Mouse (Mus musculus) left cerebral cortex, postnatal 25 days (tissue): ENCODE results near the gene Fbxo17. TPM values are rescaled to one million over a fixed set of nuclear protein-coding genes. Genes with fewer than 3 reads are reported as not detected.
"Not testable (repeated sequence)": the region's sequence is repeated elsewhere in the genome, so short reads cannot be mapped to it uniquely, and the experiment has no call there.

Experiments
- DNase-seq, 2 experiments: peaks; one replicate each; pipeline ENCODE4 v3.0.0; 2022; ENCODE audit warnings: low spot score in 2 of 2, mixed read lengths in 1 of 2
- intact Hi-C: fragments of 180-260 bp; cut with DNase I; formaldehyde crosslinking; loops from one replicate; pipeline ENCODE4 v1.15.1; 2025
- total RNA-seq, 2 experiments: library from RNA; stranded (reverse); gene quantifications; 2 replicates each; pipeline ENCODE4 v1.2.3; 2021

Gene Fbxo17
- total RNA-seq = 1 to 10 TPM in 1 of 2 experiments, under 1 TPM in 1; 0.76 to 1.3 TPM

DNA sequence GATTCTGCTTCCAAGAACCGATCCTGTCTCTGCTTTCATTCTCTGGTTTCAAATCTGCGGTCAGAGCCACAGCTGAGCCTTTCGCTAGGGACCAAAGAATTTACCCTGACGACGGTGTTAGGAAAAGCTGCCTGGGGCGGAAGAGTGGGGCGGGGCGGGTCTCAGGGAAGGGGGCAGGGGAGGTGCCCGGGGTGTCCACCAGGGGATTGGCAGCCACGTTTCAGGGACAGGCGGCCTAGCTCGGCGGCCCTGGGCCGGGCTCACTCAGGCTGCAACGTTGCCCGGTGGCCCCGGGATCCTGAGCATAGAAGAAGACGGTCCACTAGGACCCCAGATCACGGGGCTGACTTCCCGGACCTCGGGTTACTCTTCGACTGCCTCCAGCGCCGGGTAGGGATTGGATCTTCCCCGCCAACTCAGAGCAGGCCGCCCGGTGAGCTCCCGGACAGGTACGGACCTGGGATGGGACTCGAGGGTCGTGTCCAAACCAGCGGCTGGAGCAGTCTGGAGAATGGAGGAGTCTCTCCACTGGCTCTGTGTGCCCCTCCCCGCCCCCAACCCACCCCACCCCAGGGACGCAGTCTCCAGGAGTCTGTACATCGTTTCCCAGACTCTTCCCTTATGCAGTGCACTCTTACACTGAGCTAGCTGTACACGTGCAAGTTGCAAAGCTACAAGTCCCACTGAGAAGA lies at the start of gene Fbxo17:
Gene Fbxo17, plus strand, starts transcription at position 215 of the 692 bp plus-strand sequence.
- DNase-seq = no peak
- intact Hi-C loops = no loop called here

DNA sequence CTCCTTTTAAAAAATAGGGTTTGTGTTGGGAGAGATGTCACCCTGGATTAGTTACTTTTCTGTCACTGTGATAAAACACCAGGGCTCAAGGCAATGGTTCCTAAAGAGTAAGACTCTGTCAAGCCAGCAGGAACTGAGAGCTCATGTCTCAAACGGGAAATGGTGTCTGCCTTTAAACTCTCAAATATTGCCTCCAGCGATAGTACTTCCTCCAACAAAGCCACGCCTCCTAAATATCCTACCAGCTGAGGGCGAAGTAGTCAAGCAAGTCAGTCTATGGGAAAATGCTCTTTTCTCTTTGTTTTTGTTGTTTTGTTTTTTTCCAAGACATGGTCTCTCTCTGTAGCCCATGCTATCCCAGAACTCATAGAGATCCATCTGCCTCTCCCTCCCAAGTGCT lies 45.4 kb upstream of the Fbxo17 start:
- no peak for DNase-seq
- intact Hi-C loops = loop anchor here (5.0 kb wide), 1 partner anchor 49 kb away; no protein-coding TSS in a partner anchor

DNA sequence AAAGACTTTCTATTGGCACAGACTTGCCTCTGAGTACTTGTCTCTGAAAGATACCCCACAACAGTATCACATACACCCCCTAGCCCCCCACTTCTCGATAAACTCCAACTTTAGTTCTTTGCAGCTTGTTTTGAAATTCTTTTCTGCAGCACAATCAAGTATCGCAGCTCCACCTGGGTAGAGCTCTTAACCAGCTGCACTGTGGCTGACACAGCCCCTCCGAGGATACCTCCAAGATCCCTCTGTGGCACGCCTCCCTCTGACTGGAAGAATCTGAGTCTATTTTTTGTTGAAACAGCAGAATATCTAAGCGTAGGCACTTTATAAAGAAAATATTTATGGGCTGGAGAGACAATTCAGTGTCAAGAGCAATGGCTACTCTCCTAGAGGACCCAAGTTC lies 44.3 kb upstream of the Fbxo17 start:
- intact Hi-C loops = loop anchor here (5.0 kb wide), 1 partner anchor 50 kb away; no protein-coding TSS in a partner anchor
- no peak for DNase-seq

DNA sequence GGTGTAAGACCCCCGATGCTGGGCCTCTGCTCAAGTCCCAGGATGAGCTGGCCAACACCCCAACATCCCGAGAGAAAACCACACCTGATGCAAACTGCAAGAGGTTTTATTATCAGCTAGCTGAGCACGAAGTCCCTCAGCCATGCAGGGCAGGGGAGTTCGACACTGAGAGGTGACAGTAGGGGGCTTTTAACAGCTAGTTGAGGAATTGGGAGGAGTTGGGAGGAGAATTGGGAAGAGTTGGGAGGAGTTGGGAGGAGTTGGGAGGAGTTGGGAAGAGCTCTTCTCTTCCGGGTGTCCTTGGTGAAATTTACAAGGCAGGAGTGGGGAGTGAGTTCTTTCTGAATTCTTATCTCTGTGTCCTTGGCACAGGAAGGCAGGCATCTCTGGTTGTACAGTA lies 43.8 kb upstream of the Fbxo17 start:
- DNase-seq = not testable (repeated sequence)
- intact Hi-C loops = loop anchor here (5.0 kb wide), 1 partner anchor 50 kb away; no protein-coding TSS in a partner anchor

DNA sequence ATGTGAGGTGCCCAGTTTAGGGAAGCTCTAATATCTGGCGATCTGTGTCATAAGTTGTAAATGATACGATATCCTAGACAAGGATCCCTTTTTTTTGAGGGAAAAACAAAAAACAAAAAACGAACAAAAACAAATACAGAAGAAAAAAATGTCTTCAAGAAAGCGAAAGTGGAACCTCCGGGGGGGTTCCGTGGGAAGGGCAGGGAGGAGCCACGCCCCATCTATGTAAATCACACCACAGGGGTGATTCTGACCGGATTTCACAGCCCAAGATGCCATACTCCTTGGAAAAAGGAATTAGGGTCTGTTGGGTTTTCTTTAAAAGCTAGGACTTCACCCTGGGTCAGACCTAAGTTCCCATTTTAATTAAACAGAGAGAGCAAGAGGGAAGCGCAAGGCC lies 41.6 kb upstream of the Fbxo17 start:
- intact Hi-C loops = loop anchor here (5.0 kb wide), 1 partner anchor 53 kb away; no protein-coding TSS in a partner anchor

DNA sequence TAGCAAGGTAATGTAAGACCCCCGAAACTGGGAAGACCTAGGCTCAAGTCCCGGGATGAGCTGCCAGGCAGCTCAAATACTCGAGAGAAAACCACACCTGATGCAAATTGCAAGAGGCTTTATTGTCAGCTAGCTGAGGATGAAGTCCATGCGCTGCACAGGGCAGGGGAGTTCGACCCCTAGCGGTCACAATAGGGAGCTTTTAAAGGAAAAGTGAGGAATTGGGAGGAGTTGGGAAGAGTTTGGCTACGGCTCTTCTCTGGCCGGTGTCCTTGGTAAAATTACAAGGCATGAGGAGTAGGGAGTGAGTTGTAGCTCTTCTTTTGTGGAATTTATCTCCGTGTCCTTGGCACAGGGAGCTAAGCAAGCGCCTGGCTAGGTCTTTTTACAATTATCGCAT lies 40.9 kb upstream of the Fbxo17 start:
- intact Hi-C loops = no loop called here
- no peak for DNase-seq

More for the DNA sequence above, 41.6 kb upstream of the Fbxo17 start:
- no peak for DNase-seq

DNA sequence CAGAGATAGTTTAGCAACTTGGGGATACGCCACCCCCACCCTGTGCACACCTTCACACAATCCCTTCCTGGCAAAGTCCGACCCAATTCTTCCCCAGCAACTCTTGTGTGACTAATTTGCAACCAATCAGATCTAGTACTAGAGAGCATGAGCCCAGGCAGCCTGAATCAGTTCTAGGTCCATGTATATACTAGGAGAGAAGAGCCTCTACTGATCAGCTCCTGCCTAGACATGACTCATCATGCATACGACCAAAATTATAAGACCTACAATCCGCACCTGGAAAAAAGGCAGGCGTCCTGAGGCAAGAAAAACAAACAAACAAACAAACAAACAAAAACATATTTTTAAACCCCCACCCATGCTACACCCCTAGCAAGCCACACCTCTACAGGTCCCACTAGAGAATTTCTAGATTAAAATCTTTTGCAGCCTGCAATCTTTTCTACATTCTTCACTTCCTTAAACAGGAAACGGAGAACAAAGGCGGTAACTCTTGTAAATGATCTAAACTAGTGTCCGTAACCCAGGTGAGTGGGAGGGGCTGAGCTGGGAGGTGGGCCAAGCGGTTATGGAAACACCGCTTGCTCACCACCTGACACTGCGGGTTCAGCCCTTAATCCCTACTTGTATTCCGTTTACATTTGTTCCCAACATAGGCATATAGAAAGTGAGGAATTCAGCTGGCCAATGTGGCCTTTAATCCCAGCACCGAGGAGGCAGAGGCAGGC lies 39.6 kb upstream of the Fbxo17 start:
- no peak for DNase-seq
- intact Hi-C loops = no loop called here

DNA sequence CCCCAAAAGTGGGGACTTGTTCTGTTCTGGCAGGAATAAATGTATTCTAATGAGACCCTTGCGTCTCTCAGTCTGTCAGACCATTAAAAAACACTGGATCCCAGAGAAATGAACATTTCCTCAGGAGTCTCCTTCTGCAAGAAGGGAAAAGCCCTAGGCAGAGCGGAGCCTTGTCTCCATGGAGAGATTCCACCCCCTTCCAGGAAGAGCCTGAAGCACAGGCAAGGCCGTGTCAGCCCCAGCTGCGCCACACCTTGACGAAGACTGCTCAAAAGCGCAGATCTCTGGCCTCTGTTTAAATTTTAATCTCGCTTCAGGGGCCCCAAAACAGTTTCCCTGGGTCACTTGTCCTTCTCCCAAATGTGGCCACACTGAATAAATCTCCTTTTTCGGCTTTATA lies 39.0 kb upstream of the Fbxo17 start:
- intact Hi-C loops = no loop called here
- no peak for DNase-seq

DNA sequence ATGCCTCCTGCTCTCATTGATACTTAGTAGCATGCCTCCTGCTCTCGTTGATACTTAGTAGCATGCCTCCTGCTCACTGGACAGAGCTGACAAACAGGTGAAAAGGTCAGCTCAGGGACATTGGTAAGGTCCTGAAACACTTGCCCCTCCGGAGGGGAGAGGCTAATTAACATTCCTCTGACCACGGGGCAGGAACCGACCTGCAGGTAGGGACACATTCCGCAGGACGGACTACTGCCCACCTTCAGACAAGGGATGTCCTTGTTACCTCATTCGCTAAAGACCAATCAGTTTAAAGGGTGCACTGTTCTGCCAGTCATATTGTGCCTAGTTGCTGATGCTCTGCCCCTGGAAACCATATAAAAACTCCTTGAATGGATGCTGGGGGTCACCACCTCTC lies 25.5 kb upstream of the Fbxo17 start:
- intact Hi-C loops = no loop called here
- no peak for DNase-seq

DNA sequence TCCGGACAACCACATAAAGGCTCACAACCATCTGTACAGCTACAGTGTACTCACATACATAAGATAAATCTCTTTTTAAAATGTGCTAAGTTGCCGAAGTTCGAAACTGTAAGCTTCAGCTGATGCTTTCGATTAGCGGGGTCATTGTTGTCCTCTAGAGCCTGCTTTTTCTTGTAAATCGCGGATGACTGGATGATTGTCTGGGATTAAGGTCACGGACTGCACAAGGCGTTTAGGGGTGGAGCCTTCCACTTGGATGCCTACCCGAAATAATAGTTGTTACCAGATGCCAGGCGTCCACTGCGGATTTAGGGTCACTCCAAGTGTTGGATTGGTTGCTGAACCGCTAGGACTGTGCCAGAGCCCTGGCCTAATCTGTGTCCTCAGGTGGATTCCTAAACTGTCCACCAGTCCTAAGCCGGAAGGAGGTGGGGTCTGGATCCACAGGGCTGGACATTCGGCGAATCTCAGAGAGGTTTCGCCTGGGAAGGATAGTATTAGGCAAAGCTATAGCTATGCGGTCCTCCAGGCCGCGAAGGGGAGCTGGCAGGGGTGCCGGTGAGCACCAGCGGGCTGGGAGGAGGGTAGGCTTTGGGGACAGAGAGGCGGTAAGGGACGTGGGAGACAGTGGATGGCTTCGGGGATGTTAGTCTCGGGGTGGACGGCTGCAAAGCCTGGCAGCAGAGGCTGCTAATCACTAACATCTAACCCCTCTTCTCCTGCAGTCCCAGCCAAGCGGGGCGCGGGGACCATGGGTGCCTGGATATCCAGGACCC lies 23.9 kb upstream of the Fbxo17 start, which contains the start of gene Fbxo27:
Gene Fbxo27, plus strand, starts transcription at position 305 of the 776 bp plus-strand sequence.
- intact Hi-C loops = no loop called here
- peak; percentile 46 to 63 for DNase-seq

DNA sequence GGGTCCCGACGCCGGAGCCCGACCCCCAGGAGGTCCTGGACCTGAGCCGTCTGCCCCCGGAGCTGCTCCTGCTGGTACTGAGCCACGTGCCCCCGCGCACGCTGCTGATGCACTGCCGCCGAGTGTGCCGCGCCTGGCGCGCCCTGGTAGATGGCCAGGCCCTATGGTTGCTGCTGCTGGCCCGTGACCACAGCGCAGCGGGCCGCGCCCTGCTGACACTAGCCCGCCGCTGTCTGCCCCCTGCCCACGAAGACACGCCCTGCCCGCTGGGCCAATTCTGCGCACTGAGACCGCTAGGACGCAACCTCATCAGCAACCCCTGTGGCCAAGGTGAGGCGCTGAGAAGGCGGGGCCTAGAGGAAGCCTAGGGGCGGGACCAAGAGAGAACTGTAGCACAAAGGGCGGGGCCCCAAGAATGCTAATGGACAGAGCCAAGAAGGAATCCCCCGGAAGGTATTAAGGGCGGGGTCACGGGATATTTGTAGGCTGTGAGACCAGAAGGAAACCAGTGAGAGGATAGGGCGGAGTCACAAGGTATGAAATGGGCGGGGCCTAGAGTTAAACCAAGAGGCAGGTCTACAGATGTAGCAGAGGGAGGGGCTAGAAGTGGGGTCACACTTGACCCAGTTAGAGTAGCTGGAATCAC lies 23.2 kb upstream of the Fbxo17 start:
- peak; percentile 78 to 94 for DNase-seq
- intact Hi-C loops = no loop called here

DNA sequence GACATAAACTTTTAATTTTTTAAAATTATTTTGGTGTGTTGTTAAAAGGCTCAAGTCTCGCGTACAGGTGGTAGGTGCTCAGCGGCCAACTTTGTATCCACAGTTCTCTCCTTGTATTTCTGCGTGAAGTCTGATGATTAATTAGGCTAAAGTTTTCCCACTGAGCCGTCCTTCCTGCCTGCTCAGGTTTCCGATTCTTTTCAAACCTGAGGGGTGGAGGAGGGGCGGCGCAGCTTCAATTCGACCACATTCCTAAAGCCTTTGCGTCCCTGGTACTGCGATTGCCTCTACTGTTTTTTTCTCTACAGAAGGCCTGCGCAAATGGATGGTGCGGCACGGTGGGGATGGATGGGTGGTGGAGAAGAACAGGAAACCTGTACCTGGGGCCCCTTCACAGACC lies 22.2 kb upstream of the Fbxo17 start:
- no peak for DNase-seq
- intact Hi-C loops = no loop called here

DNA sequence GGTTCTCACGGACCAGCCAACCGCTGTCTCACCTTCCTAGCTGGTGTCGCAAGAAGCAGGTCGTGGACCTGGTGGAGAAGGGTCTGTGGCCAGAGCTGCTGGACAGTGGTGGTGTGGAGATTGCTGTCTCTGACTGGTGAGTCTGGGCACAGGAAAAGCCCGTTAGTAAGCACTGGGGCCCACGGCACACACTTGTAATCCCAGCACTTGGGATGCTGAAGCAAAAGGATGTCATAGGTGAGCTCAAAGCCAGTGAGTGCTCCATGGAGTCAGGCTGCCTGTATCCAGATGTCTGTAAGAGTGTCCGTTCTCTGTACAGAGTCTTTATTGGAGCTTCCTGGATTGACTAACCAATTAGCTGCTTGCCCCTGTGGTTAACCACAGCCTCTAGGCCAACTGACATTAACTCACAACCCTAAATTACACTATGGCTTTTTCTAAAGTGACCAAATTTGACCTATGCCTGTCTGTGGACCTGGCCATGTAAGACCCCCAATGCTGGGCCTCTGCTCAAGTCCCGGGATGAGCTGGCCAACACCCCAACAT lies 21.6 kb upstream of the Fbxo17 start:
- DNase-seq = no peak
- intact Hi-C loops = no loop called here

DNA sequence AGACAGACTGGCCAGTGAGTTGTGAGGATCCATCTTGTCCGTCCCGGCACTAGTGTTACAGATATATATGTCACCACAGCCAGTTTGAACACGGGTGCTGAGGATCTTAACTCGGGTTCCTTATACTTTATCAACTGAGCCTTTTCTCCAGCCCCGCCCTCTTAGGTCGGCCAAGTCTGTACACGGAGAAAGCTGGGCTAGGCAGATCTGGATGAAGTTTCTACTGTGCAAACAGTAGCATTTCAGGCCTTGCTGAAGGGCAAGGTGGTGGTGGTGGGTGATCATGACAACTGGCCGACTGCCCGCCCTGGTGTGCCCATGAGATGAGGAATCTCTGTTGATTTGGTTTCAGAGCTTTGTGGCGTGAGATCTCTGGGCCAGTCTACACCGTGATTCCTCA lies 19.3 kb upstream of the Fbxo17 start:
- intact Hi-C loops = no loop called here
- DNase-seq = no peak

DNA sequence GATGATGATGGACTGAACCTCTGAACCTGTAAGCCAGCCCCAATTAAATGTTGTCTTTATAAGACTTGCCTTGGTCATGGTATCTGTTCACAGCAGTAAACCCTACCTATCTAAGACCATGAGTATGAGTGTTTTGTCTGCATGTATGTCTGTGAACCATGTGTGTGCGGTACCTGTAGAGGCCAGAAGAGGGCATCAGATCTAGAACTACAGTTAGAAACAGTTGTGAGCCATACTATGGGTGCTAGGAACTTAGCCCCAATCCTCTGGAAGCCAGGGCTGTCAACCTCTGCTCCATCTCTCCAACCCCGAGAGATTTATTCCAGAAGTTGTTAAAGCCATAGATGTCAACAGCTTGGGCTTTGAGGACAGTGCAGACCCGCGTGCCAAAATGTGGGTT lies 16.3 kb upstream of the Fbxo17 start:
- no peak for DNase-seq
- intact Hi-C loops = no loop called here

DNA sequence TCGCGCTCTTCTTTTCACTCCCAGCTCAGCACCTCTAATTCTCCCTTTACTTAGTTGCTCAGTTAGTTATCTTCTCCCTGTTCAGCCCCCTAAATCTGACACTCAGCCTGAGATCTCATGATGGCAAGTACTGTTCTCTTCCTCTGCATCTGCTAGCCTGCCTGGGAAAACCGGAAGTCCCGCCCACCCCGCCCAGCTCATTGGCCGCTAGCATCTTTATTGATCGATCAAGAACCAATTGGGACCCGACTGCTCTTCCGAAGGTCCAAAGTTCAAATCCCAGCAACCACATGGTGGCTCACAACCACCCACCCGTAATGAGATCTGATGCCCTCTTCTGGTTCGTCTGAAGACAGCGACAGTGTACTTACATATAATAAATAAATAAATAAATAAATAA lies 15.3 kb upstream of the Fbxo17 start:
- intact Hi-C loops, DNase-seq: not testable (repeated sequence)

DNA sequence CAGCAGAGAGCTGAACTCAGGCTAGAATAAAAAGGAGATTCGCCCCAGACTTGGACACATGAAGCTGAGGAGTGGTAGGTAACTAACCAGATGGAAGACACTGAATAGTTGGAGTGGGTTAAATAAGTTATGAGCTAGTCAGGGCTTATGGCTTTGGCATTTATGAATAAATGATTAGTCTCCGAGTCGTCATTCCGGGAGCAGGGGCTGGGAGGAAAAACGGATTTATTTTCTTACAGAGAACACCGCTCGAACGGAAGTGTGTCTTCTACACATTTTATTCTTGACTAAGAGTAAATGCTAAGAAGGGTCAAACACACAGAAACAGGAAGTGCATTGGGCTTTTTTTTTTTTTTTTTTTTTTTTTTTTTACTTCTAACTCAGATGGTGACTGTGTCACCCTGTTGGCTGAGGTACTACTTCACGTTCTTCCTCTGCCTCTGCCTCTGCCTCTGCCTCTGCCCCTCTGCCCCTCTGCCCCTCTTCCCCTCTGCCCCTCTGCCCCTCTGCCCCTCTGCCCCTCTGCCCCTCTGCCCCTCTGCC lies 13.9 kb upstream of the Fbxo17 start:
- intact Hi-C loops = no loop called here

DNA sequence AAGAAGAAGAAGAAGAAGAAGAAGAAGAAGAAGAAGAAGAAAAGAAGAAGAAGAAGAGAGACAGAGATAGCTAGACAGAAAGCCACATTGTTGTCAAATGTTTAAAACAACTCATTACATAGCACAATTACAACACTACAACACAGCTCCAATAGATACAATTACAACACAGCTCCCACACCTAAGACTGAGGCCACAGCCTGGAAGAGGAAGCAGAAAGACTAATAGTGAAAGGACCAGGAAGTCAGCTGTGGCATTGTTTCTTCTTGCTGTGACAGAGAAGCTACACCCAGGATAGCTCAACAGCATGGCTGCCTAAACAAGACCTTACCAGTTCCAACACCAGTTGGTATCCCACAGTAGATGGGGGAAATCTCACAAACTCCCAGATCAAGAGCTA lies 7.2 kb upstream of the Fbxo17 start:
- intact Hi-C loops = no loop called here
- no peak for DNase-seq

More for the DNA sequence above, 13.9 kb upstream of the Fbxo17 start:
- no peak for DNase-seq

DNA sequence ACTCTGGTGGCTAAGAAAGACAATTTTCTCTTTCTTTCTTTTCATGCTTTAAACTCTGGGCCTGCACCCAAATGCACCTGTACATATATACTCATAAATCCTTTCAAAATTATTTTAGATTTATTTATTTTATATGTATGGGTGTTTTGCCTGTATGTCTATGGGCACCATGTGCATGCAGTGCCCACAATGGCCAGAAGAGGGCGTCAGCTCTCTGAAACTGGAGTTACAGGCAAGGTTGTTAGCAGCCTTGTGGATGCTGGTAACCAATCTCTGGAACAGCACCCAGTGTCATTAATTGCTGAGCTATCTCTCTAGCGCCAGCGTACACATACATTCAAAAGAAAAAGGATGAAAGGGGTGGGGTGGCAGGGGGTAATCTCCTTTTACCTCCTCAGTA lies 5.6 kb upstream of the Fbxo17 start:
- intact Hi-C loops = no loop called here
- DNase-seq = no peak
